Mouse (Mus musculus) heart, embryonic 15.5 days (tissue): ENCODE measurements around the gene Canx. TPM values are rescaled to one million over a fixed set of nuclear protein-coding genes. Genes with fewer than 3 reads are reported as not detected.
A peak's percentile ranks its signal among the peaks of the same experiment; 100 is the strongest.
"Not testable (repeated sequence)": the region's sequence is repeated elsewhere in the genome, so short reads cannot be mapped to it uniquely, and the experiment has no call there.

ENCODE experiments used
- ATAC-seq: fragments of 200-750 bp; cut with Nextera tagmentation; replicated peaks from 2 replicates; pipeline ENCODE4 v1.8.0; 2017; ENCODE audit warnings: low read depth, moderate TSS enrichment; ENCODE audit not compliant: insufficient number of reproducible peaks, insufficient read depth, low FRiP score
- H3K27ac ChIP-seq: fragments of 300-500 bp; sonication (generic); 2 replicates; pipeline ENCODE4 v1.5.1; 2015; ENCODE audit warnings: mild to moderate bottlenecking, inconsistent platforms
- H3K27me3 ChIP-seq: fragments of 300-500 bp; sonication (generic); 2 replicates; pipeline ENCODE4 v1.6.1; 2015; ENCODE audit warnings: inconsistent platforms
- H3K36me3 ChIP-seq: fragments of 300-500 bp; sonication (generic); 2 replicates; pipeline ENCODE4 v1.6.1; 2015; ENCODE audit warnings: mild to moderate bottlenecking, inconsistent platforms
- H3K4me1 ChIP-seq: fragments of 300-500 bp; sonication (generic); replicated peaks from 2 replicates; pipeline ENCODE4 v1.6.1; 2015; ENCODE audit warnings: inconsistent platforms
- H3K4me2 ChIP-seq: fragments of 300-500 bp; sonication (generic); 2 replicates; pipeline ENCODE4 v1.6.1; 2015; ENCODE audit warnings: inconsistent platforms, mild to moderate bottlenecking, moderate library complexity
- H3K4me3 ChIP-seq: fragments of 300-500 bp; sonication (generic); 2 replicates; pipeline ENCODE4 v1.5.1; 2015; ENCODE audit warnings: mild to moderate bottlenecking, inconsistent platforms
- H3K9ac ChIP-seq: fragments of 300-500 bp; sonication (generic); 2 replicates; pipeline ENCODE4 v1.6.1; 2015; ENCODE audit warnings: mild to moderate bottlenecking, inconsistent platforms
- H3K9me3 ChIP-seq: fragments of 300-500 bp; sonication (generic); replicated peaks from 2 replicates; pipeline ENCODE4 v1.6.1; 2016; ENCODE audit warnings: inconsistent platforms
- WGBS: fragments of 180-500 bp; shearing (Covaris S2); methylation state at CpG from one replicate; pipeline ENCODE4 v1.1.7; 2015; ENCODE audit warnings: mixed read lengths; 5-methylcytosine and 5-hydroxymethylcytosine counted together
- polyA plus RNA-seq: library from polyadenylated mRNA; unstranded; fragments of >200 nt; fragmentation: Nextera tagmentation; extraction: Ambion mirVana; gene quantifications from 2 replicates; pipeline ENCODE4 v1.2.1, GENCODE M21; 2015

The Canx gene
- polyA plus RNA-seq, 1 experiment from 2014 or later: 247 TPM

DNA sequence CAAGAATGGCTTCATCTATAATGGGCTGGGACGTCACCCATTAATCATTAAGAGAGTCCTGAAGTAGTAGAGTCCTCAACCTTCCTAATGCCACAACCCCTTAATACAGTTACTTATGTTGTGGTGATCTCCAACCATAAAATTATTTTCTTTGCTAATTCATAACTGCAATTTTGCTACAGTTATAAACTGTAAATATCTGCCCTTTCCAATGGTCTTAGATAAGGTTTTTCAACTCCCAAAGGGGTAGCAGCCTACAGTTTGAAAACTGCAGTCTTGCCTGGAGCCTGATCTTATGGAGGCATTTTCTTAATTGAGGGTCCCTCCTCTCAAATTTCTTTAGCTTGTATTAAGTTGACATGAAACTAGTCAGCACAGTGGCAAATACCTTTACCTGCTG, 3.9 kb upstream of the Canx start:
- Histone ChIP-seq H3K9ac (no peak overlapping the region), H3K4me1 (peaks cover 5% of the 10 kb centered on the region), H3K27ac (no peak overlapping the region), H3K36me3 (no peaks in the 10 kb centered on the region), H3K4me3 (no peak overlapping the region), H3K9me3 (no peaks in the 10 kb centered on the region), H3K4me2 (no peak overlapping the region), H3K27me3 (no peaks in the 10 kb centered on the region)
- 83% methylated on average over 1 of the region's 1 CpGs for WGBS
- ATAC-seq: no peak

DNA sequence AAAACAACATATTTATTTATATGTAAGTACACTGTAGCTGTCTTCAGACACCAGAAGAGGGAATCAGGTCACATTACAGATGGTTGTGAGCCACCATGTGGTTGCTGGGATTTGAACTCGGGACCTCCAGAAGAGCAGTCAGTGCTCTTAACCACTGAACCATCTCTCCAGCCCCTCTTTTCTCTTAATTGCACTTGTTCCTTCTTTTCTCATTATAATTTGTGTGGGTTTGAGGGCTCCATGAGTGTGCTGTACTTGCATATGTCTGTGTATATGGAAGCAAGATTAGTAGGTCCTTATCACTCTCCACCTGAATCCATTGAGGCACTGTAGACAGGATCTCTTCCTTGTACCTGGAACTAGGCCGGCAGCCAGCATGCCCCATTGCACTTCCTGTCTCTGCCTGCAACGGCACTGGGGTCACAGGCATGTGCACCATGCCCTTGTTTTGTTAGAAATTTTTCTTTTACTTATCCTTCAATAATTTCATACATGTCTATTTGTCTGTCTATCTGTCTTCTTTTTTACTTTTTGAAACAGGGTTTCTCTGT, 2.7 kb upstream of the Canx start:
- no peak for ATAC-seq
- peaks cover 13% of the 10 kb centered on the region for H3K4me1 ChIP-seq
- H3K9me3 ChIP-seq: no peaks in the 10 kb centered on the region
- 81% methylated on average over 3 of the region's 3 CpGs for WGBS
- H3K36me3 ChIP-seq: no peaks in the 10 kb centered on the region
- no peak overlapping the region for H3K4me2 ChIP-seq
- no peaks in the 10 kb centered on the region for H3K27me3 ChIP-seq
- no peak overlapping the region for H3K4me3 ChIP-seq
- no peak overlapping the region for H3K9ac ChIP-seq
- H3K27ac ChIP-seq: no peak overlapping the region

DNA sequence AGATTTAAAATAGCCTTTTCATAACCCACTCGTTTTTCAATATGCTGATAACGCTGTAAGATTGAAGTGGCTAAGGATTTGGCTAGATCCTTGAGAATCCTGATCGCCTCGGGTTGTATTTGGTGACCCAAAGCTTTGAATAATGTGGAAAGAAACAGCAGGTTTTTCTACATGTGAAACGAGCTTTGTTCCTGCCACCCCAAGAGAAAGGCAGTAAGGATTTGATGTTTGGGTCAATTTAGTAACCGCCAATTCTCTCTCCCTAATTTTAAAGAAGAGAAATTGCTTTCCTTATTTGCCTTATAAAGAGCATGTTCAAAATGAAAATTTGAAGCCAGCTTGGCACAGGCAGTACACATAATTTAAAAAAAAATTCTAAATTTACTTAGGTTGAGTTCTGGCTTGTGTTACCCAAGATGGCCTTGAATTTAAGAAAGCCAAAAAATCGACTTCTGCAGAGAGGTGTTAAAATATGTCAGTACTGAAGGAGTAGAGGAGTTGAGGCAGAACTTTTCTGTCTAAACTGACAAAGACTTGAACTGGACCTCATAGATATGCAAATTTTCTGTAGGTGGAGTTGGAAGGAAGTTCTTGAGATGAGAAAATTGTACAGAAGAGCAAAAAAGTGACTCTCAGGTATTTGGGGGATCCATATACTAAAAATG, 961 bp upstream of the Canx start:
- ATAC-seq: no peak
- peaks cover 28% of the 10 kb centered on the region for H3K4me1 ChIP-seq
- peak overlapping the region; percentile 72 for H3K4me2 ChIP-seq
- H3K36me3 ChIP-seq: no peaks in the 10 kb centered on the region
- H3K27me3 ChIP-seq: no peaks in the 10 kb centered on the region
- H3K4me3 ChIP-seq: peak overlapping the region; percentile 83
- H3K9me3 ChIP-seq: no peaks in the 10 kb centered on the region
- peak overlapping the region; percentile 75 for H3K9ac ChIP-seq
- peak overlapping the region; percentile 86 for H3K27ac ChIP-seq
- WGBS: 5% methylated on average over 7 of the region's 7 CpGs

DNA sequence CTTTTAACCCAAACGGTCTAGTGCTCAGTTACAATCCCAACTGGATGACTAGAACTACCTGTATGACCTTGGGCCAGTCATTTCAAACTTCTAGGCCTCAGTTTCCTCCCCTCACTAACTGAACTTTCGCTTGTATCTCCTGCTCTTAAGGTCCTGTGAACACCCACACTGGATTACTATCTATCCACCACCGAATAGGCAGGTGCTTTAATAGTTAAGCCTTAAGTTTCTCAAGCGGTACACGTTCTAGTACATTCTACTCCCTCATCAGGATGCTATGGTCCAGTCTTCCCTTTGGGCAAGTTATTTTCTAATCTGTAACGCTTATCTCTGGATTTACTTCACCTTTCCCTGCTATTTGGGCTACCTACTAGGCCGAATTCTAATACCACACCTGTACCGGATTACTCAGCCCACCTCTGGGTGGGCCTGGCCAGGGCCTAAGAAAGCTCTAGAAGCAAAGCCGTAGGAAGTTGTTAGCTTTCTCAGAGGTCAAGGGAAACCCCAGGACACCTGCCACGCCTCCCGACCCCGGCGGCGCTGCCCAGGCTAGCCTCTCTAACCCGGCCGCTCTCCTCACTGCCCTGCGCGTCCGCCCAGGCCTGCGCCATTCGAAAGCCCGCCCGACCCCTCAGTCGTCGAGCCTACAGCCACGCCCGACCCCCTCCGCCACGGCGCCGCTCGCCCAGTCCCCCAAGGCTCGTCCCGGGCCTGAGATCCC, 562 bp downstream of the Canx start:
- H3K9me3 ChIP-seq: no peaks in the 10 kb centered on the region
- H3K4me1 ChIP-seq: peaks cover 33% of the 10 kb centered on the region
- H3K27me3 ChIP-seq: no peaks in the 10 kb centered on the region
- WGBS: under 1% methylated on average over 34 of the region's 34 CpGs
- H3K9ac ChIP-seq: peak overlapping the region; percentile 93
- H3K36me3 ChIP-seq: no peaks in the 10 kb centered on the region
- peak overlapping the region; percentile 66 for H3K4me2 ChIP-seq
- peak overlapping the region; percentile 91 for H3K27ac ChIP-seq
- peak overlapping the region; percentile 83 for H3K4me3 ChIP-seq
- ATAC-seq: peak; percentile 65

DNA sequence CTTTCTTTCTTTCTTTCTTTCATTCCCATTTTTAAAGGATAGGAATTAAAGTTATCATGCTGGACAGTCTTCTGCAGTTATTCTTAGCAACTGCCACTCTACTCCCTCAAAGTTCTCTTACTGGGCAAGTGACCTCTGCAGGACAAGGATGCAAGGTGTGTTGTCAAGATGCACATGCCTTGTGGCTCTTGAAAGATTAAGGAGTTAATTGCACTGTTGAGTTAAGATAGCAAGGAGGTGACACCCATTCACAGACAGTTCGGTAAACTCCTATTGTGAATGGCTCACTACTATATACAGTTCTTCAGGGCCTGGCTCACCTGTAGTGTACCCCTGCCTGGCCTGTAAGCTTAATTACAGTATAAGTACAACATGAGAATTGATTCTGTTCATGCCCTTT, 1.6 kb downstream of the Canx start:
- Histone ChIP-seq H3K4me2 (peak overlapping the region; percentile 66), H3K9ac (no peak overlapping the region), H3K4me3 (peak overlapping the region; percentile 83), H3K27ac (peak overlapping the region; percentile 16; the same call in 1 of the 2 replicates), H3K36me3 (peaks cover 4% of the 10 kb centered on the region; the same call in 1 of the 2 replicates), H3K9me3 (no peaks in the 10 kb centered on the region), H3K27me3 (no peaks in the 10 kb centered on the region), H3K4me1 (peaks cover 35% of the 10 kb centered on the region)
- ATAC-seq: no peak
- 5% methylated on average over 1 of the region's 1 CpGs for WGBS

DNA sequence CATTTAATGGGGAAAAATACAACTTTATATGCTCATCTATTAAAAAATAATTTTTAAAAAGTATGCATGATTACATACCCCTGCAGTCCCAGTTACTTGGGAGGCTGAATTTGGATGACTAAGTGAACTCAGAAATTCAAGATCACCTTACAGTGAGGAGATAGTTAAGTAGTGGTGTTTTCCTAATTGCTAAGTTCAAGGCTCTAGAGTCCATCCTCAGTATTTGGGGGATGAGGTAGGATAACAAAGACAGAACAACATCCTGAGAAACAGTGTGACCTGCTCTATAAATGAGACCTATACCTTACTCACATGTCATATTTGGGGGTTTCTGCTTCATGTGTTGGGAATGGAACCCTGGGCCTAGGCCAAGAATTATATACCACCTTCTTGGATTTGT, 3.1 kb downstream of the Canx start:
- no peak overlapping the region; the same call in 1 of the 2 replicates for H3K9ac ChIP-seq

DNA sequence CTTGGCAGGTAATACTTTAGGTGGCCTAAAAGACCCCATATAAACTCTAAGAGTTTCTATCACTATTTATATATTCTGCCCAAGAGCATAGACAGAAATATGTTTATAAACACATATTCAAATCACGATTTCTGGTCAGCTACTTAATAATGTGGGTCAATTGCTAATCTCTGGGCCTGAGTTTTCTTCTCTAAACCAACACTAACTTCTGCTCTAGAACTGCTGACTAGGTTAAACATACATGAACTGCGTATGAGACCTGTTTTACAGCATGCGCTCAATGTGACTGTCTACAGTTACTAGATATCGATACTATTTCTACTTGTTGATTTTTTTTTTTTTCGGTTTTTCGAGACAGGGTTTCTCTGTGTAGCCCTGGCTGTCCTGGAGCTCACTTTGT, 4.2 kb downstream of the Canx start:
- H3K36me3 ChIP-seq: peaks cover 4% of the 10 kb centered on the region; the same call in 1 of the 2 replicates
- H3K9me3 ChIP-seq: no peaks in the 10 kb centered on the region
- no peaks in the 10 kb centered on the region for H3K27me3 ChIP-seq
- H3K4me2 ChIP-seq: peak overlapping the region; percentile 16; the same call in 1 of the 2 replicates
- H3K27ac ChIP-seq: no peak overlapping the region
- no peak overlapping the region for H3K4me3 ChIP-seq
- peaks cover 30% of the 10 kb centered on the region for H3K4me1 ChIP-seq
- WGBS: 86% methylated on average over 6 of the region's 6 CpGs
- ATAC-seq: no peak
- no peak overlapping the region for H3K9ac ChIP-seq

More for the DNA sequence above, 3.1 kb downstream of the Canx start:
- H3K4me2 ChIP-seq: peak overlapping the region; percentile 25; the same call in 1 of the 2 replicates
- H3K9me3 ChIP-seq: no peaks in the 10 kb centered on the region
- no peak for ATAC-seq
- no peaks in the 10 kb centered on the region for H3K27me3 ChIP-seq
- H3K4me3 ChIP-seq: no peak overlapping the region
- peaks cover 35% of the 10 kb centered on the region for H3K4me1 ChIP-seq
- peaks cover 4% of the 10 kb centered on the region; the same call in 1 of the 2 replicates for H3K36me3 ChIP-seq
- no peak overlapping the region; the same call in 1 of the 2 replicates for H3K27ac ChIP-seq

DNA sequence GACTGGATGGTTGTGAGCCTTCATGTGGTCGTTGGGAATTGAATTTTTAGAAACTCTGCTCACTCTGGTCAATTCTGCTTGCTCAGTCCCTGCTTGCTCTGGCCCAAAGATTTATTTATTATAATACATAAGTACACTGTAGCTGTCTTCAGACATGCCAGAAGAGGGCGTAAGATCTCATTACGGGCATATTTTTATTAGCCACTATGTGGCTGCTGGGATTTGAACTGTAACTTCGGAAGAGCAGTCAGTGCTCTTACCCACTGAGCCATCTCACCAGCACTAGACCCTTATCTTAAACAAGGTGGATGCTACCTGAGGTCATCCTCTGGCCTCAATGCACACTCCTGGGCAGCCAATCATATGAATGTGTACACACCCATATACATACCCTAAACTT, 6.1 kb downstream of the Canx start:
- H3K36me3 ChIP-seq, H3K9ac ChIP-seq, H3K9me3 ChIP-seq, H3K4me3 ChIP-seq, H3K27me3 ChIP-seq, H3K4me2 ChIP-seq, H3K27ac ChIP-seq, ATAC-seq: not testable (repeated sequence)
- WGBS: 76% methylated on average over 4 of the region's 4 CpGs
- H3K4me1 ChIP-seq: peaks cover 35% of the 10 kb centered on the region

DNA sequence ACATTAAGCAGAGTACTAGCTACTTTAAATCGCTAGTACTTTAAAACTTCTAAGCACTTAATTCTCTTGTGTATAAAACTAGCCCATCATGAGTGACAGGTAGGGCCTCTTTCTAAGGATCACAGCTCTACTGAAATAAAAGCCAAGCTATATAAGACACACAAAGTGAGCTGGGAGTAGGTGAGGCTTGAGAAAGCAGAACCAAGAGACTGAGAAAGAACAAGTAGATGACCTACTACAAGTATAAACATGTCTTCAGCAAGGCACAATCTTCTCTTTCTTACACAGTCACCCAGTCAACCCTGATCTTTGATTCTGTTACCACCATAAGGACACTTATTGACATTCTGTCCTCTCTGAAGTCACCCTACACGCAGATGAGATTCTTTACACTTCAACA, 12.7 kb downstream of the Canx start:
- Histone ChIP-seq H3K9ac (no peak overlapping the region), H3K9me3 (no peaks in the 10 kb centered on the region), H3K4me3 (no peak overlapping the region), H3K4me1 (peaks cover 8% of the 10 kb centered on the region; the same call in 1 of the 2 replicates), H3K27ac (no peak overlapping the region), H3K27me3 (no peaks in the 10 kb centered on the region), H3K36me3 (peaks cover 38% of the 10 kb centered on the region), H3K4me2 (no peak overlapping the region)
- ATAC-seq: no peak
- WGBS: 70% methylated on average over 2 of the region's 2 CpGs

DNA sequence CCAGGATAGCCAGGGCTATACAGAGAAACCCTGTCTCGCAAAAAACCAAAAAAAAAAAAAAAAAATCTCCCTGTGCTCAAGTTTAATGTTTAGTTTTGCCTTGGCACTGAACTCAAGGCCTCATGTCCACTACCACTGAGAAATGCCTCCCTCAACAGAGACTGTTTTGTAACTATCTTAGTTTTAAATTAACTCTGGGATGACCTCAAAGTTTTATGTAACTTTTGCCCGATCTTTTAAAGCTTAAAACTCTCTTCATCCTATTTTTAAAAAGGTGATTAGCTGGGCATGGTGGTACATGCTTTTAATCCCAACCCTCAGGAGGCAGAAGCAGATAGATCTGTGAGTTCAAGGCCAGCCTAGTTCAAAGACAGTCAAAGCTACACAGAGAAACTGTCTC, 22.1 kb downstream of the Canx start:
- no peak for ATAC-seq
- Histone ChIP-seq H3K36me3 (peaks cover 87% of the 10 kb centered on the region), H3K4me3 (no peak overlapping the region), H3K9me3 (no peaks in the 10 kb centered on the region), H3K27me3 (no peaks in the 10 kb centered on the region), H3K27ac (no peak overlapping the region), H3K4me2 (no peak overlapping the region), H3K4me1 (no peaks in the 10 kb centered on the region), H3K9ac (no peak overlapping the region)
- 96% methylated on average over 2 of the region's 2 CpGs for WGBS

DNA sequence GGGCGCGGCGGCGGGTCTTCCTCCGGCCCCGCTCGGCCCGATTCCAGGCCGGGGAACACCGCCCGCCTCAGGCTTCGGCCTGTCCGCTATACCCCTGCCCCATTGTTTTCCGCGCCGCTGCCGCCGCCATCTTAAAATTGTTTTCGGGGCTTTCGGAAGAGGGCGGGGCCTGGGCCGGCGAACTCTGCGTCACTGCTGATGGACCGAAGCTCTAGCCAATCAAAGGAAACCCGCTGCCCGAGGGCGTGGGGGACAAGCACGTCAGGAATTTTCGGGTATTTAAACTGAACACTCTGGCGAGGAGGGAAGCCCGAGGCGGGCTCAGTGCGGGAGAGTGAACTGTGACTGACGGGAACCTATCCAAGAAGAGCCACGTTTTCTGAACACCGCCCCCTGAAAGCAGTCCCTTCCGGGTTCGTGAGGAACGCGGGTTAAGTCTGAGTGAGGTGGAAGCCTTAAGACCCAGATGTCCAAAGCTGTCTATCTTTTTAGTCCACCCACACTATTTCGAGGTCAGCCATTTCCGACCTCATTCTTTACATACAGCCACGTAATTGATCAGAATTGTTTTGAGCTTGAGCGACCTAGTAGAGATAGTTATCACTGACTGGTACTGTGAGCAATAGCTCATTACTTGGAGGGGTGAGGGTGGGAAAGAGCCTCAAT, 33.1 kb downstream of the Canx start, which contains the start of gene Maml1:
TSS of gene Maml1 (minus strand) at position 122 of the 666 bp plus-strand sequence.
- peaks cover 38% of the 10 kb centered on the region for H3K36me3 ChIP-seq
- WGBS: under 1% methylated on average over 45 of the region's 45 CpGs

More for the DNA sequence above, 33.1 kb downstream of the Canx start, which contains the start of gene Maml1:
- Histone ChIP-seq H3K4me1 (peaks cover 24% of the 10 kb centered on the region), H3K27ac (peak within 1 kb of the TSS; percentile 98), H3K9me3 (no peaks in the 10 kb centered on the region), H3K9ac (peak within 1 kb of the TSS; percentile 99), H3K27me3 (no peaks in the 10 kb centered on the region), H3K4me3 (peak within 1 kb of the TSS; percentile 90), H3K4me2 (peak within 1 kb of the TSS; percentile 74)
- peak; percentile 97 for ATAC-seq
